Mouse (Mus musculus) frontal cortex, postnatal 25 days (tissue): ENCODE results near the gene Fhod1.

Experiments
- DNase-seq, 2 experiments: peaks; one replicate each; pipeline ENCODE4 v3.0.0; 2022; ENCODE audit warnings: low spot score in 2 of 2

Fhod1 gene

DNA sequence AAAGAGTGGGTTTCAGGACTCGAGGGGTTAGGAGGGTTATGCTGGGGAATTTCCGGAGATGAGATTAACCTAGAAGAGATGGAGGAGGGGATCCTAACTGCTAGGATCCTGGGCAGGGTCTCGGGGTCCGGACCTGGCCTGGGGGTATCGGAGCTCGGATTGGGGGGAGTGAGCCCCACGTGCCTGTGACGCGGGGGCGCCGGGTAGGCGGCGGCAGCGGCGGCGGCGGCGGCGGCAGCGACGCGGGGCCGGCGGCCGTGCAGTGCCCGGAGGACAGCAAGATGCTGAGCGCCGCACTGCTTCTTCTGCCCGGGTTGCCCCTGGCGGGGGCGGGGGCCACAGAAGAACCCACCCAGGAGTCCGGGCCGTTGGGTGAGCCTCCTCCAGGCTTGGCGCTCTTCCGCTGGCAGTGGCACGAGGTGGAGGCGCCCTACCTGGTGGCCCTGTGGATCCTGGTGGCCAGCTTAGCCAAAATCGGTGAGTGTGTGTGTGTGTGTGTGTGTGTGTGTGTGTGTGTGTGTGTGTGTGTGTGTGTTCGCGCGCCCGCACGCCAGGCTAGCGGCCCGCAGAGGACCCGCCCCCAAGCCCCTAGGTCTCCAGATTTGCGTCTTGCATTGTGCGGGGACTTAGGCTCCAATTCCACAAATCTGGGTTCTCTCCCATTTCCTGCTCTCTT is 1.5 kb upstream of the Fhod1 start:
- DNase-seq, result no peak

- DNase-seq, result peak in 1 of 2 experiments; percentile 39
Measured at GRCm38 (mm10) chr8:105348450-105349095, 820 bp upstream of the Fhod1 start, which contains the start of gene Slc9a5. Gene Slc9a5, plus strand, starts transcription at chr8:105348843.

DNA sequence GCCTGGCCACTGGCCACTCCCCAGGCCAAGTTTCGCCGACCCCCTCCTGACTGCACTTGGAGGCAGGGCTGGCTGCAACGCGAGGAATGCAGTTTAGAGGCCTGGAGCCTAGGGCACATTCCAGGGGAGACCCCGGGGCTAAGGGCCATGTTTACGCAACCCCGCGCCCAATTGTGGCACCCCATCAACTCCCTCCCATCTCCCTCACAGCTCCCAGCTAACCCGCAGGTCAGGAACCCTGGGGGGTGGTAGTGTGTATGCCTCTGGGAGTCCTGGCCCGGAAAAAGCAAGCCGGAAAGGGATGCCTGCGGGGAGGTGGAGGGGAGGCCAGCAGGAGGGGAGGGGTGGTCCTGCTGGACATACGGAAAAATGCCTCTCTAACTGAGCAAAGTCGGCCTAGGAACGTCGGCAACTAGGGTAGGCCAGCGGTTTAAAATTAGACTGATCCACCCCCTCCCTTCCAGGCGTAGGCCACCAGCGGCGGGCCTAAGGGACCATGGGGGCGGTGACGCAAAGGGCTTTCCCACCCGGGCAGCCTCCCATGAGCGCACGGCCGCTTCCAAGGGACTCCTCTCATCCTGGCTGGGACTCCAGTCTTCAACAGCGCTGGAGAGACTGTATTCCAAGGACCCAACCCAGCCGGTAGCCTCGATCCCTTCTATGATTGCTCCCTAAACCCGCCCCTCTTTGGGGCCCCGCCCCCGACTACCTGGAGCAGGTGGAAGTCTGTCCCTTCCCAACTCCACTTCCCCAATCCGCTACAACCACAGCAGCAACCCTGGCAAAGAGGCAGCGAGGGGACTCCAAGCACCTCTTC is 934 bp downstream of the Fhod1 start:
- DNase-seq, result no peak

DNA sequence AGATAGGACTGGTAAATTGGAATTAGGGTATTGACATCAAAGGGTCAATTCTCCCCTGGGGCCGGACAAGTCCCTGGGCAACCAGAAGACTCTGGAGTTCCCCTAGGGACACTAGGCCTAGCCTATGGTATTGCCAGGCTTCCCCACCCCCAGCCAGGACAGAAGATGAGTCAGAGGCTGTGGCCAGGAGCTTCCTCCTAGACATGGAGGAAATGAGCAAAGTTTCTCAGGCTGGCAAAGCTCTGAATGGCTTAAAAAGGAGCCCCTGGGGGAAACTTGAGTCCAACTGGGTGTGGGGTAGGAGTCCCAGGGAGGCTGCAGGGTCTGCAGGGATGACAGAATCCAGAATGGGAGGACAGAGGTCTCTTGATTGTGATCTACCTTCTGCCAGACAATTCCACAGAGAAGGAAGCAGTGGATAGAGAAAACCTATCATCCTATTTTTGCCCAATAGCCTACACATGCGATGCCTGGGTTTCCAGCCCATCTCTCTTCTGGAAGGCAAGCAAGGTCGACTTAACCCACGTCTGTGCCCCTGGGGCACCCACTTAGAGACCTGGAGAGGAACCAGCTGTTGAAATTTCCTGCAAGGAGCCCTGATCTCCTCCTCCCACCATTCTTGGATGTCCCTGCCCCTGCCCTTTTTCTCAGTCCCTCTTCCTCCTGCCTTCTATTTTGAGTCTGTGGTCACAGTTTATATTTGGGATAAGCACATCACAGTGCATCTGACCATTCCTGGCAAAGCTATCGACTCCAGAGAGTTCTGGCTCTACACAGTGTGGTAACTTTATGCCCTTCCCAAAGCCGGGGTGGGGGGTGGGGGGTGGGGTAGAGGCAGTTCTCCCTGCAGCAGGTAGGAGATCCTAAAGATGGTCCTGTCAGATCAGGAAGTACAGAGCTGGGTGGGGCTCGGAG is 2.4 kb downstream of the Fhod1 start:
- no peak for DNase-seq

DNA sequence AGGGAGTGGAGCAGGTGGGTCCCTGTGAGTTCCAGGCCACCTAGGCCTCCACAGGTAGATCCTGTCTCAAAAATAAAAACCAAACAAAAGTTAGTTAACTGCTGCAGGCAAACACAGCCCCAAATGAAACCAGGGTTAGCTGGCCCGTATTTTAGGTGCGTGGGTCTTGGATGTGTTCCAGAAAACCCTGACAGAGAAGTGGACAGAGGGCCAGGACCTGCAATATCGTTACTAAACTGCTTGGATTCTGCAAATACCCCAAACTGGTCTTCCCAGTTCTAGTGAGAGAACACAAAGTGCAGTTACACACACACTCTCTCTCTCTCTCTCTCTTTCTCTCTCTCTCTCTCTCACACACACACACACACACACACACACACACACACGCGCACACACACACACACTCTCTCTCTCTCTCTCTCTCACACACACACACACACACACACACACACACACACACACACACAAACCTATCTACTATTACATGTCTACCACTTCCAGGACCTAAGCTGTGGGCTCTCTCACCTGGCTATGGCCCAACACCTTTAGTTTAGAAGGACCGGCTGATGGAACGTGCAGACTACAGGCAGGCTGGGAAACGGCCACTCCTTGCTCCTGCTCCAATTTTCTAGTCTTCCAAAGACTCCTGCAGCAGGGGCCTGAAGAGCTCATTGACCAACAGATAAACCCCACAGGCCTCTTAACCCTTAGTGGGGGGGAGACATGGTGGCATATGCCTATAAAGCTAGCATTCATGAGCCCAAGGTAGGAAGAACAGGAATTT is 3.8 kb downstream of the Fhod1 start:
- DNase-seq, result no peak

DNA sequence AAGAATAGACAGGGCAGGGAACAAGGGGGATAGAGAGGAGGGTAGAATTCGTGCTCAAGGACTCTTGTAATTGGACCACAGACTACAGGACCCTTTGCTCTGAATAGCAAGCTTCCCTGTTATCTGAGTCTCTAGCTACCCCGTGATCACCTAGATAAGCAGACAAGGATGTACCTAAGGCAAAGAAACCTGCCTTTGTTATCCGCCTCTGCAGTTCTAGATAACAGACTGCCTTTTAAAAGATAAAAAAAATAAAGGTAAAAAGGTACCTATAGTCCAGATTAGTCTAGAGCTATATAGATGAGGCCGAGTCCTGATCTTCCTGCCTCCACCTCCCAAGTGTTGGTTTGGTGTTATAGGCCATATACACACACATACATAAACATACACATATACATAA is 5.0 kb downstream of the Fhod1 start:
- no peak for DNase-seq

GRCm38 (mm10) chr8:105341399-105341798 is 6.4 kb downstream of the Fhod1 start:
- no peak for DNase-seq

DNA sequence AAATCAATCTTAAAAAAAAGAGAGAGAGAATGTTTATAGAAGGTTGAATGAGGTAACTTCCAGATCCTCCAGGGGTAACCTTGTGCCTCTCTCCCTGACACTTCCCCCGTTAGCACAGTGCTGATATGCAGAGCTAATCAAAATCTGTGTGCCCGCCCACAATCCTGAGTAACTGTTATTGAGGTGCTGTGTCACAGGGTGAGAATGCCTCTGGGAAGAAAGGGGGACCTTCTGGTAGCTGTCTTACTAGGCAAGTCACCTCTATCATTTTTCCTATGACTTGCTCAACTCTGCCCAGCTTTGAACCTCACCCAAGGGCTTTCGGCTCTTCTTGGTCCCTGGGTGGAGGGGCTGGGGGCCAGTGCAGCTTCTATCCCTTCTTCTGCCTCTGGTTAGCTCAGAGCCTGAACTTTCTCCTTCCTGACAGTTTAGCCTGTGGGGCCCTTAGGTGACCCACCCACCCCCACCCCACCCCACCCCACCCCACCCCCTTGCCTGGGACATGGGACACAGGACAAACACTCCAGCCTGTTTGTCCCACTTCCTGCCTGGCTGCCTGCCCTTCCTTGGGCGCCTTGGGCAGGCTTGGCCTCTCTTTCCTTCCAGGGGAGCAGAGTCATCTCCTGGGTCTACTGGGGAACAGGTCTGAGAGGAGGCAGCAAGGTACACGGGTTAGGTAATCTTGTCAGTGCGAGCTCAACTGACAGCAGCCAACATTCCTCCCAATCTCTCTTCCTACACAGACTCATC is 7.7 kb downstream of the Fhod1 start:
- no peak for DNase-seq

GRCm38 (mm10) chr8:105338992-105339391 is 8.8 kb downstream of the Fhod1 start:
- DNase-seq, result no peak

DNA sequence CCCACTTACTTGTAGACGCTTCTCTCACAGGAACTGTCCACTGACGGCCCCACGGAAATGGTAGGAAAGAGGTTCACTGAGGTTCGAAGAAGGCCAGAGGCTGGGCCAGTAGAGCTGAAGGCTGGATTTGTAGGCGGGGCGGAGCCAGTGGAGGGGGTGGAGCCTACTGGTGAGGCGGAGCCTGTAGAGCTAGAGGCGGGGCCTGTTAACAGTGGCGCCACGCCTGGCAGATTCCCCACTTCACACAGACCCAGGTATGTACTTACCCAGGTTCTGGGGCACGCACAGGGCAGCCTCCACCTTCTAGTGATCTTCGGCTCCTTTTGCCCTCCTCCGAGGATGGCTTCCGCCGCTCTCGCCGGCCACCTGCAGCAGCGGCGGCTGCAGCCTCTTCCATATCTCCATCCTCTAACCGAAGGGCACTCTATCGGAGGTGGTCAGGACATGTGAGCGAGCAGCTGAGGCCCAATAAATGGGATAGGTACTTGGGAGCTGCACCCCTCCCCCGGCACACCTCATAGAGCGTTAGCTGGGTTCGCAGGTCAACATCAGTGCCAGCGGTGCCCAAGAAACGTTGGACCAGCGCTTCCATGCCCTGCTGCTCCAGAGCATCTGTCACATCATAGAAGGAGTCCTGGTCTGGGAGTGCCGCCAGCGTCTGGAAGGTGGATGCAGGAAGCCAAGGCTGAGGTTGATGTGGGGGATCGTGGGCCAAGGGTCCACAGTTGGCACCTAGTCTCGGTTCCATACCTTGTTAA is 11.2 kb downstream of the Fhod1 start:
- no peak for DNase-seq

- DNase-seq, result no peak
Measured at GRCm38 (mm10) chr8:105332523-105332922, 15.2 kb downstream of the Fhod1 start.

- DNase-seq, result no peak
Measured at GRCm38 (mm10) chr8:105331931-105332330, 15.8 kb downstream of the Fhod1 start.

GRCm38 (mm10) chr8:105331469-105331868 is 16.3 kb downstream of the Fhod1 start:
- no peak for DNase-seq

GRCm38 (mm10) chr8:105330325-105330724 is 17.4 kb downstream of the Fhod1 start:
- DNase-seq, result no peak

GRCm38 (mm10) chr8:105326968-105327367 is 20.8 kb downstream of the Fhod1 start:
- no peak for DNase-seq

DNA sequence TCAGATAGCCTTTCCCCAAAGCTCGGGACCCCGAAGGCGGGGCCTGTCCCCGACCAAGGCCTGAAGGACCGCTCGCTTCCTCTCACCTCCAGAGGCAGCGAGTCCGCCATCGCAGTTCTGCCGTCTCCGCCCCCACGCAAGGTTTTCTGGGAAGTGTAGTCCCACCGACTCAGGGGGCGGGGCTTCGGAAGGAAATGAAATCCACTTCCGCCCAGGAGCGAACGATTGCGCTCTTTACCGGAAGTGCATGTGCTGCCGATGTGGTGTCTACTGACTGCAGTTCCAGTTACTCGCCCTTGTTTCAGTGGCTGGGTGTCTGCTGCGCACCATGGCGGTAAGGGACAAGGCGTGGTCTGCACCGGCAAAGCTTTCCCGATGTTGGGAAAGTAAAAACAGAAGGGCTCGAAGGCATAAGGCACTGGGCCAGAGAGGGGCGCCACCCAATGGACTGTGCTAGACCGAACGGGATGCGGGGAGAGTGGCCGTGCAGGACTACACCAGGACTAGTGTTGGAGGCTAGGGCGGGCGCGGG is 21.5 kb downstream of the Fhod1 start, which contains the start of the genes Lrrc29 and Tmem208:
Gene Lrrc29 (minus strand): TSS at position 138 of the 532 bp plus-strand sequence.
Gene Tmem208 (plus strand): TSS at position 214 of the 532 bp plus-strand sequence.
- DNase-seq, result peak; percentile 91 to 96

- no peak for DNase-seq
Measured at GRCm38 (mm10) chr8:105325641-105326093, 22.1 kb downstream of the Fhod1 start.

GRCm38 (mm10) chr8:105323183-105323582 is 24.6 kb downstream of the Fhod1 start:
- no peak for DNase-seq
